Mouse (Mus musculus) gastrocnemius, adult 2 months (tissue): ENCODE measurements around the gene Sept1. TPM values are rescaled to one million over a fixed set of nuclear protein-coding genes. Genes with fewer than 3 reads are reported as not detected.
A peak's percentile ranks its signal among the peaks of the same experiment; 100 is the strongest.

Experiments
- DNase-seq: peaks from one replicate; pipeline ENCODE4 v3.0.0; 2022
- H3K27ac ChIP-seq: fragments of 200-600 bp; 2 replicates; pipeline ENCODE4 v1.8.1; 2022; ENCODE audit warnings: mild to moderate bottlenecking
- H3K4me3 ChIP-seq: fragments of 200-600 bp; 2 replicates; pipeline ENCODE4 v1.8.1; 2022; ENCODE audit warnings: mild to moderate bottlenecking, moderate library complexity
- CTCF ChIP-seq: fragments of 200-600 bp; IDR thresholded peaks from 2 replicates; pipeline ENCODE4 v1.8.1; 2022; ENCODE audit warnings: antibody characterized with exemption, mild to moderate bottlenecking, moderate library complexity
- intact Hi-C: fragments of 180-260 bp; cut with DNase I; formaldehyde crosslinking; loops from one replicate; pipeline ENCODE4 v1.15.1; 2025
- long read RNA-seq, 2 experiments: library from polyadenylated mRNA; stranded (forward); transcript quantifications; one replicate each; pipeline ENCODE4 v2.0.0; 2021
- total RNA-seq, 2 experiments: library from RNA; stranded (reverse); gene quantifications; 2 replicates each; pipeline ENCODE4 v1.2.3; 2021

Gene Sept1
- total RNA-seq: 1 to 10 TPM in 1 of 2 experiments, under 1 TPM in 1; 0.89 to 2.1 TPM
- long read RNA-seq, experiment 1, partial matches to known transcripts: 2 of 3 reads
- long read RNA-seq, experiment 1, other reads (novel, unspliced or antisense): 0 of 3 reads
- long read RNA-seq, experiment 2: 0 reads

- peak within 1 kb of the TSS; percentile 93 for H3K27ac ChIP-seq
- intact Hi-C loops: loop anchor here (5.0 kb wide), 1 partner anchor 105 kb away; no protein-coding TSS in a partner anchor
- DNase-seq: peak; percentile 91
- H3K4me3 ChIP-seq: peak within 1 kb of the TSS; percentile 89
- no peak for TF ChIP-seq CTCF
These were observed at the start of gene Sept1, which contains the start of gene Zfp553 for GRCm38 (mm10) chr7:127232622-127233367. Sept1 (minus strand) TSS chr7:127233130. Zfp553 (plus strand) TSS chr7:127233061.

GRCm38 (mm10) chr7:127282190-127282589 lies 49.3 kb upstream of the Sept1 start:
- intact Hi-C loops: no loop called here
- TF ChIP-seq CTCF: no peak
- Histone ChIP-seq H3K4me3 (no peak overlapping the region), H3K27ac (no peak overlapping the region)
- no peak for DNase-seq

- Histone ChIP-seq H3K27ac (no peak overlapping the region), H3K4me3 (no peak overlapping the region)
- intact Hi-C loops: no loop called here
- no peak for TF ChIP-seq CTCF
- no peak for DNase-seq
These were observed 48.2 kb upstream of the Sept1 start for GRCm38 (mm10) chr7:127281114-127281513.

GRCm38 (mm10) chr7:127280092-127280491 lies 47.2 kb upstream of the Sept1 start:
- DNase-seq: no peak
- no peak overlapping the region for H3K27ac ChIP-seq
- intact Hi-C loops: no loop called here
- no peak overlapping the region for H3K4me3 ChIP-seq
- no peak for TF ChIP-seq CTCF

- DNase-seq: peak; percentile 53
- H3K27ac ChIP-seq: no peak overlapping the region
- no peak overlapping the region for H3K4me3 ChIP-seq
- peak; percentile 61 for TF ChIP-seq CTCF
- intact Hi-C loops: no loop called here
These were observed 45.4 kb upstream of the Sept1 start for GRCm38 (mm10) chr7:127278311-127278710.

- DNase-seq: no peak
- Histone ChIP-seq H3K27ac (no peak overlapping the region), H3K4me3 (no peak overlapping the region)
- no peak for TF ChIP-seq CTCF
- intact Hi-C loops: loop anchor here (2.0 kb wide), 1 partner anchor 16 kb away; the partner anchor contains the start of gene Dctpp1
These were observed 43.6 kb upstream of the Sept1 start for GRCm38 (mm10) chr7:127276519-127276961.

GRCm38 (mm10) chr7:127273925-127274789 lies 41.2 kb upstream of the Sept1 start, which contains the start of gene Sephs2:
Sephs2 (minus strand) TSS chr7:127274055.
- intact Hi-C loops: loop anchor here (5.0 kb wide), 1 partner anchor 68 kb away; no protein-coding TSS in a partner anchor

GRCm38 (mm10) chr7:127273118-127273923 lies 40.4 kb upstream of the Sept1 start:
- no peak; the same call in 1 of the 2 replicates for TF ChIP-seq CTCF
- Histone ChIP-seq H3K4me3 (peak overlapping the region; percentile 94), H3K27ac (peak overlapping the region; percentile 98)
- DNase-seq: peak; percentile 67
- intact Hi-C loops: loop anchor here (5.0 kb wide), 1 partner anchor 69 kb away; no protein-coding TSS in a partner anchor

More at GRCm38 (mm10) chr7:127273925-127274789, 41.2 kb upstream of the Sept1 start, which contains the start of gene Sephs2:
- H3K4me3 ChIP-seq: peak within 1 kb of the TSS; percentile 94
- no peak; the same call in 1 of the 2 replicates for TF ChIP-seq CTCF
- peak; percentile 95 for DNase-seq
- peak within 1 kb of the TSS; percentile 98 for H3K27ac ChIP-seq

GRCm38 (mm10) chr7:127272566-127272965 lies 39.6 kb upstream of the Sept1 start:
- peak overlapping the region; percentile 94 for H3K4me3 ChIP-seq
- TF ChIP-seq CTCF: no peak
- peak overlapping the region; percentile 98; the same call in 1 of the 2 replicates for H3K27ac ChIP-seq
- intact Hi-C loops: loop anchor here (5.0 kb wide), 1 partner anchor 70 kb away; no protein-coding TSS in a partner anchor
- DNase-seq: no peak

GRCm38 (mm10) chr7:127271093-127271492 lies 38.2 kb upstream of the Sept1 start:
- no peak overlapping the region for H3K4me3 ChIP-seq
- H3K27ac ChIP-seq: no peak overlapping the region
- TF ChIP-seq CTCF: no peak
- intact Hi-C loops: loop anchor here (5.0 kb wide), 1 partner anchor 71 kb away; no protein-coding TSS in a partner anchor
- no peak for DNase-seq

- TF ChIP-seq CTCF: no peak
- no peak overlapping the region for H3K27ac ChIP-seq
- intact Hi-C loops: loop anchor here (5.0 kb wide), 1 partner anchor 72 kb away; no protein-coding TSS in a partner anchor
- DNase-seq: no peak
- no peak overlapping the region for H3K4me3 ChIP-seq
These were observed 37.7 kb upstream of the Sept1 start for GRCm38 (mm10) chr7:127270666-127271065.
